Mouse (Mus musculus) embryo, embryonic 11.5 days (tissue): Measurements from ENCODE around the gene Sumf1.

ENCODE experiments used
- DNase-seq: peaks from one replicate; pipeline ENCODE4 v3.0.0-alpha.2; 2012; ENCODE audit warnings: low read depth, low spot score

Gene Sumf1

DNA sequence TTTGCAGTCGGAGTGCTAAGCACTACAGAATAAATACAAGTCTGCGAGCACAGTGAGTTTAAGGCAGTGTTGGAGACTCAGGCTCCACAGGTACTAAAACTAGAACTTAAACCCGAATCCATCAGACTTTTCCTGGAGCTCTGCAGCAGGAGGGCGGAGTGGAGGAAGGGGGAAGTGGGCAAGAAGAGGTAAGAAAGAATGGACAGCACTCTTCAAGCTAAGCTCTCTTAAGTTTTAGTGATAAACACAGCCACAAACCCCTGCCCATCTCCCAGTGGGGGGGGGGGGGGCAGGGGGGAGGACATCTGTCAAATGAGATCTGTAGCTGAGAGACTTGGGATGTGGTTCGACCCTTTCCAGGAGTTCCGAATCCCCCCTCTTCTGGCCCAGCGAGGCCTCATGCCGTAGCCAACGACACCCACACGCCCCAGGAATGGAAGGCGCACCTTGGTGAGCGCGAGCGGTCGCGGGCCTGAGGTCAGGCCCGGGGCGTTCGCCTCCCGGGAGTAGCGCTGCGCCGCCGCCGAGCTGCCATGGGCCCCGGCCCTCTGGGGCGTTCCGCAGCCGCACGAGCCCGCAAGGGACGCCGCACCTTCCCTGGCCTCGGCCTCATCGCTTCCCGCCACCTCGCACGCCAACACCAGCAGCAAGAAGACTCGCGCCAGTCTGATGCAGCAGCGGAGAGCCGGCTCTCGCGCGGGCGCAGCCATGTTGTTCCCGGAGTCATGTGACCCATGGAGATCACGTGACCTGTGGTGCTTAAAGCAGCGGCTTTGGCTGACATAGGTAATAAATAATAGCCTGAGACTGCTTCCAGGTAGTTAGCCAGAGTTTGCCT is at the start of gene Sumf1:
Gene Sumf1 (minus strand): TSS at position 736 of the 838 bp plus-strand sequence.
- peak; percentile 85 for DNase-seq

DNA sequence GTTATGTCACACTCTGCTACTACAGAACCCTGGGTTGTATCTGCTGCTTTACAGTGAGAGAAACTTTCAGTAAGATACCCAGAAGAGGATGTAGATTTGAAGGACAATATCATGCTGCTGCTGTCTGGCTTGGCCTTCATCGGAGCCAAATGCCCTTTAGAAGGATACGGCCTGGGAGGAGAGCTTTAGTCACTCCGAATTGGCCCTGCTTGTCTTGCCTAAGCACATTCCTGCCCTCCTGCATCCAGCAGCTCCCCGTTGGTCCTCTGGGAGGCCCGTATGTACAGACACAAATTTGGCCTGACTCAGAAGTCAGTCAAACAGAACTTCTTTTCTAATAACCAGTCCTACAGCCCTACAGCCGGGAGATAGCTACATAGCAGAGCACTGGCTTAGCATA is 49.2 kb upstream of the Sumf1 start:
- no peak for DNase-seq

DNA sequence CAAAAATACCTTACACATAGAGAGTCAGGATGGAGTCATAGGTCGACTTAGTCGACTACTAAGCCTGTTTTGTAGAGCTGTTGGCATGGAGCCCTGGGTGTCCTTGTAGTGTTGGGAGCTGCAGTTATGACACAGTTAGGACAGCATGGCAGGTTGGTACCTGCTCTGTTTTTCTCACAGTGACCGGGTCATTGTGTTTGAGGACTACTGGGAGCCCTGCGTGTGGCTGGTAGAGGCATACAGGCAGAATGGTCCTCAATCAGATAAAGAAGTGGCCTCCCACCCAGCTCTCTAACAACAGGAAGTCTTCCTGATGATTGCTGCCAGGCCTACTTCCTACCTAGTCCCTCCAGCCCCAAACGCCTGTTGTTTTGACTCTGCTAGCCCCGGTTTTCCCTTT is 47.7 kb upstream of the Sumf1 start:
- no peak for DNase-seq

DNA sequence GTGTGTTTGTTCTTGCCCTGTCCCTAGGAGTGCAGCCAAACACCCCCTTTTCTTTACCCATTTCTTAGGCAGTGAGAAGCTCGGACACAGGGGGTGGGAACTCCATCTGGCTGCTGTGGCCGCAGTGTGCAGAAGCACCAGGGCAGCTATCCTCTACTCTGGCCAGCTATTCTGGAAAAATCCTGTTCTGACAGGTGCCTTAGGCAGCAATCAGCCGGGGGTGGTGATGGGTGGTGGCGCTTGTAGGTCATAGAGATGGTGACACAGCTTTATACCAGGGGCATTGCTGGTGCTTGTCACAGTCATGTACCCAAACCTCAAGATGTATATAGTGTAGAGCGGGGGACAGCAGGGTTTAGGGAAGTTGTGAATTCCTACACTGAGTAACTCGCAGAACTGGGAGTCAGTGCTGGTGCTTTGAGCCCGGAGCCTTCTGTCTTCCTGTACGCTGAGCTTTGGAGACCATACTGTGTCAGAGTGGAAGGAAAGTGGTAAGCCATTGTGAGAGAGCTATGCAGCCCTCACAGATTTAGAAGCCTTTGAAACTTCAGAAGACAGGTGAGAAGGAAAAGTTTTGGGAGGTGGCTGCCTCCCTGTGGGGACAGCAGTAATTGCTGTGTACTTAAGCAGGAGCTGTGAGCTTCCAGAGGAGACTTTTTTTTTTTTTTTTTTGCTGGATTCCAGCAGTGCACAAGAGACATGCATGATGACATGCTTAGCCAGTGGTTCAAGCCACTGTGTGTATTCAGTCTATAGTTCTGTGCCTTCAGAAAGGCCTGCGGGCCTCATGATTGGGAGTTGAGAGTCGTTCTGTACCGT is 46.7 kb upstream of the Sumf1 start:
- DNase-seq: no peak

DNA sequence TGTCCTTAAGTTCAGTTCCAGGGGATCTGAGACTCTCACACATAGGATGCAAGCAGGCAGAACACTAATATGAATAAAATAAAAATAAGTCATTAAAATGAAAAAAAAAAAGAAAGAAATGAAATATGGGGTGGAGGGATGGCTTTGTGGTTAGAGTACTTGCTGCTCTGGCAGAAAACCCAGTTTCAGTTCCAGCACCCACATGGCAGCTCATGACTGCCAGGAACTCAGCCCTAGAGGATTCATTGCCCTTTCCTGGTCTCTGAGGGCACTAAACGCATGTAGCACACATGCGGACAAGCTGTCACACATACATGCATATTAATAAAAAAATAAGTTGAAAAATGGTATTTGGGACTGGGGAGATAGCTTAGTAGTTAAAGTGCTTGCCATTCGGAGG is 45.2 kb upstream of the Sumf1 start:
- DNase-seq: no peak

DNA sequence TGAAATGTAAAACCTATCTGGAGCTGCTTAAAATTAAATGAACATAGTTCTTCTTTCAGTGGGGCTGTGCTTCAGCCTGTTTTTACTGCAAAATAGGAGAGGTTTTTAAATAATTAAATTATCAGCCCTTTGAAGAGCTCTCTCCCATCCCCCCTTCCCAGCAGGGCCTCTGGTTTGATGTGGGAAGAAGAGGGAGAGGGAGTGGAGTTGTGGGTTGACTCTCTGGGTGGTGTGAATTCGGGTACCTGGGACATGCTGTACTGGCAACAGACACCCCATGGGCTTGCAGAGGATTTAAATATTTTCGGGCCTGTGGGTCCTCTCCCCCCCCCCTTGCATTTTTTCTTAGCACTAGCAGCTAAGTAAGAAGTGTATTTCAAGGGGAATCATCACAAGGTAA is 43.2 kb upstream of the Sumf1 start:
- DNase-seq: no peak

DNA sequence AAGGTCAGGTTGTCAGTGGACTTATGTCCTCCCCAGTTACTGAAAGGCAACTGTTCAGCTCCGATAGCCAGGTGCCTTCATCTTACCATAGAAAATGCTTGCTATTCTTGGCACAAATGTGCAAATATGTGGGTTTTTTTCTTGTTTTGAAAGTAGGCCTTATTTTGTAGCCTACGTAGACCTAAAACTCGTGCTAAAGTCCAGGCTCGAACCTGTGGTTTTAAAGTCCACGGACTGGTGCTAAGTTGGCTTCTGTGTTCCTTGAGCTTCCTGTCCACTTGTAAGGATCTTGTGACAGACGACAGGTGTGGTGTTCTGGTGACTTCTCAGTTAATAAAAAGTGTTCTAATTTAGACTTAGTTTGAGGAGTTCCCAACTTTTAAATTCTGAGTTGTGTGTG is 42.7 kb upstream of the Sumf1 start:
- no peak for DNase-seq

DNA sequence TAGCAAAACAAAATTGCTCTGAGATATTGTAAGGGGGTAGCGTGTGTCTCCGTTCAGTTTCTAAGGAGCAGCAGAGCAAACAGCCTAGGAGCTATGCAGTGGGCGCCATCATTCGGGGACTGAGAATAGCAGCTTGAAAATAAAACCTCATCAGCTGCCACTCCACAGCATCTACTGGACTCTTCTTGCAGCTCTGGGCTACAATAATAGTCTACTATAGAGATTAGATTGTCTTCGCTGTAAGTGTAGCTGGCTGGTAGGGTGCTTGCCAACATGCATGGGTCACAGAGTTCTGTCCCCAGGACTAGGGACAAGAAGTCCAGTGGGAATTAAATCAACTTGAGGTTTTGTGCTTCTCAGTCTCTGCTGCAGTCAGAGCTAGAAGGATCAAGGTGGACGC is 42.1 kb upstream of the Sumf1 start:
- no peak for DNase-seq

DNA sequence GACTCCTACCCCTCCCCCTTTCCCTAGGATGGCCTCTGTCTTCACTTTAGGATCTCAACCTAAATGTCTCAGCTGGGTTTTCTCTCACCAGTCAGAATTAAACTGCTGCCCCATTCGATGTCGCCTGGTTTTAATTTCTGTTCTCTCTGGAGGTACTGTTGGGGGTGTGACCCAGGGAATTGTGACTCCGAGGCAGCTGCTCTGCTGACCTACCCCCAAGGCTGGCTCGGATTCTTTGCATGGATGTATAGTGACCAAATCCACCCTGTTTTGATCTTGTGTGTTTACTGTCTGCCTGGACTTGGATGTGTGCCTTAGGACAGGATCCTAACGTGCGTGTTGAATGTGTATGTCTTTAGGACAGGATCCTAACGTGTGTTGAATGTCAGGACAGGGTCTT is 40.8 kb upstream of the Sumf1 start:
- DNase-seq: no peak

DNA sequence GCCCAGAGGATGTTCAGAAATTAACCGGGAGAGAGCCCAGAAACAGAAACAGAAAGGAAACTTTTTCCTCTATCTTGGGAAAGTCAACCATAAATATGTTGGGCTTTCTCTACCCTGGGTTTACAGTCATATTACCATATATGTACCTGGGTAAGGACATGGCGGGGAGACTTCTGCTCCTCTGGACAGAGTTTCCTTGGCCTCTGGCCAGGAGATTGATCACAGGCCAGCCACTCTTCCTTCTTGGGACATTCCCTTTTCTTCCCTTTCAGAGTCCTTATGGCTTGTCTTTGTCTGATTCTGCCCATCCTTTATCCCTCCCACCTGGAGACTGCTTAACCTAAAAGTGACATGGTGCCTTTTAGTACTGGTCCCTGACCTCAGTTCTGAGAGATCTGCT is 39.6 kb upstream of the Sumf1 start:
- DNase-seq: no peak

DNA sequence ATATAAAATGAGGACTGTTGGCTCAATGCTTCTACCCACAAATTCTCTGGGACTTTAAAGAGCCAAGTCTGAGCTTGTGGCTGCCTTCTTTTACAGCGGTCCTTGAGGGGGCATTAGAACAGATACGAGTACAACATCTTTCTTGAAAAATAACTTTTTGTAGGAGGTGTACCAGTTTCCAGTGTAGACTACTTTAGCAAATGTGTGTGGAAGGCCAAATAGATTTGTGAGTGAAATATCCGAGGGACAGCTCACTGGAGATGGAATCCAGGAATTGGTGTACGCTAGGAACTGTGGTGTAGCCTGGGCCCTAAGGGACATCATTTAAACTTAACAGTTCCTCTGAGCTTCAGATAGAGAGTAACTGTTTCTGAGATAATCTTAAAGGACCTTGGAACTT is 39.0 kb upstream of the Sumf1 start:
- no peak for DNase-seq

DNA sequence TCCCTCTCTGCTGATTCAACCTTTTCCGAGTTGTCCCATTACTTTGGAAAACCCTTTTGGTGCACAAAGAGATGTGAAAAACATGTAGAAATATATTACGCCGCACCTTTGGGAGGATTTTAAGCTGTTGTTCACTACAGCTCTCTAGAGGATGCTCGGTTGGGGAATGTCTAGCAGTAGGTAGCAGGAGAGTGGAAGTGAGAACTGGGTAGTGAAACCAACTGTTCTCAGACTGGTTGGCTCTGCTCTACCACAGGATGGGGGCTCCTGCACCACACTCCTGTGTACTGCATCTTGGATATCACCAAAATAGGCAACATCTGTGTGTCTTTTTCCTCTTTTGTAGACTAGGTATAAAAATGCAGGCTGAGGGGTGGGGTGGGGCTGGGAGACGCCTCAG is 37.5 kb upstream of the Sumf1 start:
- DNase-seq: no peak

DNA sequence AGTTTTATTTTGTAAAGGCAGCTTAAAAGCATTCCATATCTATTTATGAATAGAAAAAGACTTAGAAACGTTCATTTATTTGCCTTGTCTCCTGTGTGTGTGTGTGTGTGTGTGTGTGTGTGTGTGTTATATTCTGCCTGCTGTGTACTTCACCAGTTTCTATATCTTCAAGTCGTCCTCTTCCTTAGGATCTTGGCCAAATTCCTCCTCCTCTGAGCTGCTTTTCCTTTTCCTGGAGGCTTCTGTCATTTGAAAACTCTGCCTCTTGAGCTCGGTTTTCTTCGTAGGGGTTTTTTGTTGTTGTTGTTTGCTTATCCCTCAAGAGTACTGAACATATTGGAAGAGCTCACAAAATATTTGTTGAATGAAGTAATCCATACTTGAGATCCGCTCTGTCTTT is 37.1 kb upstream of the Sumf1 start:
- no peak for DNase-seq

DNA sequence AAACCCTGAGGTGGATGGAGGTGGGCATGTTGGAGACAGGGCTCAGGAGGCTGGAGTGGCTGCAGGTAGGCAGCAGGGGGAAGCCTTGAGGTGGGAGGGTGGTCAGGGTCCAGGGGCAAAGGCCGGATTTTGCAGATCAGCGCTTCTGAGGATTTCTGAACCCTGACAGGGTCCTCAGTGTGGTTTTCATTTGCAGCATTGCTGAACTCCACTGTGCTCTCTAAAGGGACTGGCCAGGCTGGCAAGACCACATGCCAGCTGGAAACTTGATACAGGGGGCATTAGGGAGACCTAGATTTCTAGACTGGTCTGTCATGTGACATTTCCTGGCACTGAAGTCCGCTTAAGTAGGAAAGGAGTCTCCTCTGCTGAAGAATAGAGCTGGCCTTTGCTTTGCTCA is 32.6 kb upstream of the Sumf1 start:
- no peak for DNase-seq

DNA sequence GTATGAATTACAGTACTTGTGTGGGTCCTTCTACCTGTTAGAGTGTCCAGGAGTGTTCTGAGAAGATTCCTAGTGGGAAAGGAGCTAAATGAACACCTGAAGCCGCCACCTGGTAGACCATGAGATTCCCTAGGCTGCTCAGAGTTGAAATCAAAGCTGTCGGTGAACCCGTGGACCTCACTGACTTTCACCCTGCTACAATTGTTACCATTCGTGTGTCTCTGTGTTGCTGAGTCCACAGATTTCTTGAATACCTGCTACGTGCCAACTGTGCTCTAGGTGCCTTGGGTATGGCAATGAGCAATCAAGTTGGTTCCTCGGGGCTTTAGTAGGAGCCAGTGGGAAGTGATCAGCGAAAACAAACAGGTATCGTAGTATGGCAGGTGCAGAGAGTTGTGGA is 31.4 kb upstream of the Sumf1 start:
- no peak for DNase-seq

DNA sequence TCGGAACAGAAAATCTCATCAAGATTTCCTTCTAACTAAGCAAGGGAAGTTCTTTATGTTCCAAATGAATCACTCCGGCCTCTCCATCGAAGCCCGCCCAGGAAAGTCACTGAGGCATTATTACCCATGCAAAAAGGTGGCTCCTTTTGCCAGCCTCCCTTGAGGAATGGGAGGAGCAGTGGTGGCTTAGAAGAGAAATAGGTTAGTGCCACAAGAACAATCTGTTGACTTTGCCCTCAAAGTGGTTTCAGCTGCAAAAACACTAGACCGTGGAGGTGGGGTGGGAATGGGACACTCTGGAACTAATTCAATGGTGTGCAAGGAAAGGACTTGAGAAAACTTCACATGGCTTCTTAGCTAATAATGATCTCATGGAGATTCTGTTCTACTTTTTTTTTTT is 30.7 kb upstream of the Sumf1 start:
- no peak for DNase-seq

DNA sequence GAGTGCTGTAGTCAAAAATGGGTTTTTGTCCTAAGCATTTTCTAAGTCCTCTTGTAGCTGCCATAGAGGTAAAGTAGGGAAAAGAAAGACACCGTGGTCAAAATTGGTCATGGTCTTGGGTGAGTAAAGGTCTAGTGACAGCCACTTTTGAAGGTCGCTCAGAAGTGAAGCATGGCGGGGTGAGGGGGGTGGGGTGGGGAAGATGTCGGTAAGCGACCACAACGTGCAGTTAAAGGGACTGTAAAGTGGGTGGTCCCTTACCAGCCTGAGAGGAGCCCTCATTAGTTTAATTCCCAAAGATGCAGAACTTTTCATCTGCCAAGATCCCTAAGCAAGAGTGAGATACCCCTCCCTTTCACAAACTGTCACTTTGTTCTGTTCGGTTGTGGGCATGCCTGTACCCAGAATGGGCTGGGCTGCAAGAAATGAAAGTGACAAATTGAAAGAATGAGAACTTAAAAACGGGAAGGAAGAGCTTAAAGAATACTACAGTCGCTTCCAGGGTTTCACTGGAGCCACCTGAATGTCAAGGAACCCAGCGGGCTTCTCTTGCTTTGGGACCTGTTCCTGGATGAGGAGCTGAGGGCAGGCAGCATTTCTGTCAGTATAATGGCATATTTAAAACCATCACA is 29.0 kb upstream of the Sumf1 start:
- no peak for DNase-seq

DNA sequence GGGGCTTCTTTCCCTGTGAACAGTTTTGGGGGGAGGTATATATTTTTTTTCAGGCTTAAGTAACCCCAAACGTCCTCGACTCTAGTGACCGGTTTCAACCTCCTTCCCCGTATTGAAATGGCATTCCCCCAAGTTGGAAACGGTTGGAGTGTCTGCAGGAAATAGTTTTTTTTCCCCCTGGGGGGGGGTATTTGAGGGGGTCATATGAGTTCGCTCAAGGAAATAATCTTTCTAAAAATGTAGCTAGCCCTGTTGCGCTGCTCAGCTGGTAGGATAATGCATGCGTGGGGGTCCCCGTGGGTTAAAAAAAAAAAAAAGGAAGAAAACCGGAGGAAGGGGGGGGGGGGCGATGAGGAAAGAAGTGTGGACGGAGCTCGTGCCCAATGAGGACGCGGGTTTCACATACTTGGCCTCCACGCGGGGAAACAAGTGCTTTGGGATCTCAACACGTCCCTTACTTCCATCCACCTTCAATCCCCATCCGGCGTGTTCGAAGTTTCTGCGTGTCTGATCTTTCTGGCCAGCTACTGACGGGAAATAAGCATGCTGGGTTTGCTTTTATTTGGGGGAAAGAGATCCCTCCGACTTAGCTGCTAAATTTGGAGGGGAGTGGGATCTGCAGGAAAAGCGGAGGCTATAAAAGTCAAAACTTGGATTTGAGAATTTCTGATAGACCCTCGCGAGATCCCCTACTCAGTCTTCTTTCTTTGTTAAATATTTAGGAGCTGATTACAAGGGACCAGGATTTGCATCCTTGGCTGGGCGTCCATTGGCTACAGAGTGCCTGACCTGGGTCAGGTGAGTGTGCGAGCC is 28.3 kb upstream of the Sumf1 start:
- no peak for DNase-seq

DNA sequence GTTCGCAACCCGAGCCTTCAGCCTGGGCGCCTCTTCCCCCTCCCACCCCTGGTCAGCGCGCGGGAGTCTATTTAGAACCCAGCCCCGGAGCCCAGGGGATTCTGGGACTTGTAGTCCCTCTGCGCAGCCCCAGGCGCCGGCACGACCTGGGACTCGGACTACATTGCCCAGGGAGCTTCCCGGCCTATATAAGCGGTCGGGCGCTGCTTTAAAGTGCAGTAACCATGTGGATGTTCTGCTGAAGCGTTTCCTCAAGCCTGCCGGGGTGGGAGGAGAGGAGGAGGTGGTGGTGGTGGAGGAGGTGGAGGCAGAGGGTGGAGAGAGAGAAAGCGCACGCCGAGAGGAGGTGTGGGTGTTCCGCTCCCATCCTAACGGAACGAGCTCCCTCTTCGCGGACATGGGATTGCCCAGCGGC is 27.5 kb upstream of the Sumf1 start, which contains the start of gene Itpr1:
Gene Itpr1 (plus strand): TSS at position 216 of the 415 bp plus-strand sequence.
- peak; percentile 96 for DNase-seq

DNA sequence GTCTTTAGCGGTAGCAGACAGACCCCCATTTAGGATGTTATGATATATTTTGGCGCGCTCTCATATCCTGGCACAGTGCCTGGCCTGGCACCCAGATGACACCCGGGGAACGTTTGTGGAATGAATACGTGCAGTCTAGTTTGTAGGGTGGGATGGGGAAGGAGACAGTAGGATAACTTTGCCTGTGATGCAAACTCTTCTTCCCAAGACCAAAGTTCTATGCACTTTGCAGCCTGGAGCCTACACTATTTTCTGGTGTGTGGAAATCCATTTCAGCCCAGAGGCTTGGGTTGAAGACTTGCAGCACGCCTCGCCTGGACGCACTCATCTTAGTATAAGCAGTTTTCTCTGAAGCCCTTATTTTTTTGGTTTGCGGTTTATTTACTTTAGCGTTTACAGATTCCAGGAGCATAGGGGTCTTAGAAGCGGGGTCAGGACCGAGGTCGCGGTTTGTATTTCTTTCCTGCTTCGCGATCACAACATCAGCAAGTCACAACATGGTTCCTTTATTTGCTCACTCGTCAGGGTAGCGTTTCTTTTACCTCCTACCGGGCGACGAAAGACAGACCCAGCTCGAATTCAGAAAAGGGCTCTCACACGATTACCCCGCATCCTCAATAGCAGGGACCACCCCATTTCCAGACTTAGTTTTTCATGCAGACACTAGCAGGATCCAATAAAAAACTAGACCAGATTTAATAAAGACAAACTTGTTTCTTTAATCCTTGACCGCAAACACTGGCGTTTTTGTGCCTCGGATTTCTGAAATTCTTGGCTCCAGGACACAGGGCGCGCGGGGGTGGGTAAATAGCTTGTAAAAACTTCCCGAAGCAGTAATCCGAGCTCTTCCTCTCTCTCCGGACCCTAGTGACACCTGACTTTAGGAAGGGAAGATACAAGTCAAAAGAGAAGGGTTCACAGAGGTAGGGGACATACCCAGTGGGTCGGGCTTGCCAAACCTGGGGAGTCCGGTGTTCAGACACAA is 26.8 kb upstream of the Sumf1 start:
- no peak for DNase-seq
